Mouse (Mus musculus) midbrain, postnatal 0 days (tissue): ENCODE data around the gene Igfn1. TPM values are rescaled to one million over a fixed set of nuclear protein-coding genes. Genes with fewer than 3 reads are reported as not detected.

ENCODE experiments used
- ATAC-seq: fragments of 200-750 bp; cut with Nextera tagmentation; 2 replicates; pipeline ENCODE4 v1.8.0; 2017; ENCODE audit warnings: moderate number of reproducible peaks, mild to moderate bottlenecking, moderate TSS enrichment, moderate library complexity; ENCODE audit not compliant: low FRiP score
- DNase-seq: peaks from one replicate; pipeline ENCODE4 v3.0.0-alpha.2; 2015; ENCODE audit warnings: low spot score
- H3K27ac ChIP-seq: fragments of 300-500 bp; sonication (generic); 2 replicates; pipeline ENCODE4 v1.5.1; 2014; ENCODE audit warnings: low read depth, mild to moderate bottlenecking, low read length, mixed read lengths
- H3K27me3 ChIP-seq: fragments of 300-500 bp; sonication (generic); 2 replicates; pipeline ENCODE4 v1.6.1; 2014; ENCODE audit warnings: low read length, control low read depth, mixed read lengths; ENCODE audit not compliant: insufficient read depth
- H3K36me3 ChIP-seq: fragments of 300-500 bp; sonication (generic); 2 replicates; pipeline ENCODE4 v1.6.1; 2014; ENCODE audit warnings: low read length, control low read depth, mixed read lengths; ENCODE audit not compliant: insufficient read depth
- H3K4me1 ChIP-seq: fragments of 300-500 bp; sonication (generic); 2 replicates; pipeline ENCODE4 v1.6.1; 2014; ENCODE audit warnings: mild to moderate bottlenecking, control low read depth, antibody characterized with exemption, low read length, mixed read lengths; ENCODE audit not compliant: insufficient read depth
- H3K4me2 ChIP-seq: fragments of 300-500 bp; sonication (generic); 2 replicates; pipeline ENCODE4 v1.6.1; 2014; ENCODE audit warnings: low read depth, mild to moderate bottlenecking, low read length, mixed read lengths; ENCODE audit not compliant: poor library complexity, severe bottlenecking
- H3K4me3 ChIP-seq: fragments of 300-500 bp; sonication (generic); 2 replicates; pipeline ENCODE4 v1.5.1; 2014; ENCODE audit warnings: low read depth, mild to moderate bottlenecking, low read length, moderate library complexity
- H3K9ac ChIP-seq: fragments of 300-500 bp; sonication (generic); replicated peaks from 2 replicates; pipeline ENCODE4 v1.6.1; 2014; ENCODE audit warnings: mild to moderate bottlenecking, low read length, moderate library complexity, mixed read lengths; ENCODE audit not compliant: poor library complexity, severe bottlenecking
- H3K9me3 ChIP-seq: fragments of 300-500 bp; sonication (generic); 2 replicates; pipeline ENCODE4 v1.6.1; 2016; ENCODE audit warnings: low read length, control low read depth
- CTCF ChIP-seq: IDR thresholded peaks from 2 replicates; pipeline ENCODE4 v1.5.1; 2016; ENCODE audit warnings: antibody characterized with exemption, mild to moderate bottlenecking
- WGBS: fragments of 180-500 bp; shearing (Covaris S2); extraction: QIAGEN DNeasy Blood & Tissue Kit; methylation state at CpG from one replicate; pipeline ENCODE4 v1.1.7; 2014; 5-methylcytosine and 5-hydroxymethylcytosine counted together
- polyA plus RNA-seq: library from polyadenylated mRNA; unstranded; fragments of >200 nt; fragmentation: Nextera tagmentation; extraction: Ambion mirVana; gene quantifications from 2 replicates; pipeline ENCODE4 v1.2.1, GENCODE M21; 2015
- total RNA-seq: library from RNA; depleted of rRNA; stranded (reverse); fragments of >200 nt; gene quantifications from 2 replicates; pipeline ENCODE4 v1.2.3, GENCODE M21; 2014

The Igfn1 gene
- total and polyA plus RNA-seq, 2 experiments from 2014 or later, result 0.22 TPM; not detected in 1

- Histone ChIP-seq H3K27ac (no peak overlapping the region), H3K4me3 (no peak overlapping the region), H3K27me3 (no peaks in the 10 kb centered on the region), H3K4me1 (no peaks in the 10 kb centered on the region), H3K9me3 (no peaks in the 10 kb centered on the region), H3K9ac (no peak overlapping the region), H3K4me2 (no peak overlapping the region), H3K36me3 (no peaks in the 10 kb centered on the region)
- no peak for TF ChIP-seq CTCF
- DNase-seq, result no peak
- no peak for ATAC-seq
- 84% methylated on average over 1 of the region's 1 CpGs for WGBS
Observed at GRCm38 (mm10) chr1:135936091-135936490, 70.1 kb downstream of the Igfn1 start.

- 80% methylated on average over 18 of the region's 18 CpGs for WGBS
- Histone ChIP-seq H3K9me3 (no peaks in the 10 kb centered on the region), H3K27me3 (no peaks in the 10 kb centered on the region), H3K4me3 (no peak overlapping the region), H3K4me1 (no peaks in the 10 kb centered on the region), H3K4me2 (no peak overlapping the region), H3K9ac (no peak overlapping the region), H3K36me3 (no peaks in the 10 kb centered on the region), H3K27ac (no peak overlapping the region)
- ATAC-seq (no peak), DNase-seq (no peak)
- no peak for TF ChIP-seq CTCF
Observed at GRCm38 (mm10) chr1:135933704-135934293, 72.3 kb downstream of the Igfn1 start.

- no peaks in the 10 kb centered on the region for H3K4me1 ChIP-seq
- no peaks in the 10 kb centered on the region for H3K36me3 ChIP-seq
- H3K9ac ChIP-seq, result no peak overlapping the region
- no peaks in the 10 kb centered on the region for H3K27me3 ChIP-seq
- WGBS, result 52% methylated on average over 3 of the region's 3 CpGs
- no peaks in the 10 kb centered on the region for H3K9me3 ChIP-seq
- H3K4me3 ChIP-seq, result no peak overlapping the region
- DNase-seq (peak; percentile 34), ATAC-seq (0 out of 2 replicates have a peak, but pooled peaks have one; percentile 20)
- no peak for TF ChIP-seq CTCF
- H3K27ac ChIP-seq, result no peak overlapping the region
- no peak overlapping the region for H3K4me2 ChIP-seq
Observed at GRCm38 (mm10) chr1:135929876-135930275, 76.3 kb downstream of the Igfn1 start.

- no peaks in the 10 kb centered on the region for H3K4me1 ChIP-seq
- no peaks in the 10 kb centered on the region for H3K36me3 ChIP-seq
- 71% methylated on average over 5 of the region's 5 CpGs for WGBS
- H3K27ac ChIP-seq, result no peak overlapping the region
- H3K27me3 ChIP-seq, result peaks cover 5% of the 10 kb centered on the region; the same call in 1 of the 2 replicates
- TF ChIP-seq CTCF, result no peak
- H3K4me3 ChIP-seq, result no peak overlapping the region
- no peaks in the 10 kb centered on the region for H3K9me3 ChIP-seq
- no peak overlapping the region for H3K9ac ChIP-seq
- ATAC-seq (no peak), DNase-seq (no peak)
- no peak overlapping the region for H3K4me2 ChIP-seq
Observed at GRCm38 (mm10) chr1:135925848-135926247, 80.3 kb downstream of the Igfn1 start.

- no peaks in the 10 kb centered on the region for H3K4me1 ChIP-seq
- no peak overlapping the region for H3K9ac ChIP-seq
- H3K27ac ChIP-seq, result no peak overlapping the region
- no peak overlapping the region for H3K4me2 ChIP-seq
- no peak for DNase-seq
- peaks cover 18% of the 10 kb centered on the region for H3K27me3 ChIP-seq
- WGBS, result 79% methylated on average over 5 of the region's 5 CpGs
- TF ChIP-seq CTCF, result no peak
- H3K4me3 ChIP-seq, result no peak overlapping the region
- H3K36me3 ChIP-seq, result no peaks in the 10 kb centered on the region
- ATAC-seq, result no peak
- H3K9me3 ChIP-seq, result no peaks in the 10 kb centered on the region
Observed at GRCm38 (mm10) chr1:135924377-135924994, 81.7 kb downstream of the Igfn1 start.

GRCm38 (mm10) chr1:135923229-135923628 lies 82.9 kb downstream of the Igfn1 start:
- Histone ChIP-seq H3K4me2 (no peak overlapping the region), H3K36me3 (no peaks in the 10 kb centered on the region), H3K4me3 (no peak overlapping the region), H3K9ac (no peak overlapping the region), H3K27ac (no peak overlapping the region), H3K27me3 (peaks cover 31% of the 10 kb centered on the region), H3K4me1 (no peaks in the 10 kb centered on the region), H3K9me3 (no peaks in the 10 kb centered on the region)
- TF ChIP-seq CTCF, result no peak
- 77% methylated on average over 7 of the region's 7 CpGs for WGBS
- DNase-seq (no peak), ATAC-seq (no peak)
